Mouse (Mus musculus) adrenal gland, postnatal 14 days (tissue): ENCODE results near the gene Pate4. TPM values are rescaled to one million over a fixed set of nuclear protein-coding genes. Genes with fewer than 3 reads are reported as not detected.
"Not testable (repeated sequence)": the region's sequence is repeated elsewhere in the genome, so short reads cannot be mapped to it uniquely, and the experiment has no call there.

Source experiments
- DNase-seq: peaks from one replicate; pipeline ENCODE4 v3.0.0; 2021; ENCODE audit warnings: mixed read lengths
- long read RNA-seq, 2 experiments: library from polyadenylated mRNA; stranded (forward); transcript quantifications; one replicate each; pipeline ENCODE4 v2.0.0; 2021
- total RNA-seq: library from RNA; stranded (reverse); gene quantifications from 2 replicates; pipeline ENCODE4 v1.2.3, GENCODE M21; 2021

Gene Pate4
- not detected in 2 replicates for total RNA-seq
- long read RNA-seq, experiment 1, result 0 reads
- long read RNA-seq, experiment 2, result 0 reads

GRCm38 (mm10) chr9:35611841-35612240 is at the start of gene Pate4:
Gene Pate4 (minus strand): TSS chr9:35611941.
- DNase-seq, result no peak

GRCm38 (mm10) chr9:35648102-35648501 is 36.4 kb upstream of the Pate4 start, which contains the start of gene Pate3:
Gene Pate3 (minus strand): TSS chr9:35648202.
- no peak for DNase-seq

GRCm38 (mm10) chr9:35632981-35633380 is 21.2 kb upstream of the Pate4 start:
- no peak for DNase-seq

- not testable (repeated sequence) for DNase-seq
These were observed 5.0 kb upstream of the Pate4 start for GRCm38 (mm10) chr9:35616784-35617183.

- no peak for DNase-seq
These were observed 2.3 kb upstream of the Pate4 start for GRCm38 (mm10) chr9:35614005-35614404.

- DNase-seq, result no peak
These were observed 3.9 kb downstream of the Pate4 start for GRCm38 (mm10) chr9:35607647-35608405.

GRCm38 (mm10) chr9:35592903-35593302 is 18.8 kb downstream of the Pate4 start:
- no peak for DNase-seq

- no peak for DNase-seq
These were observed 24.1 kb downstream of the Pate4 start for GRCm38 (mm10) chr9:35587674-35588073.

- peak; percentile 9 for DNase-seq
These were observed 37.3 kb downstream of the Pate4 start for GRCm38 (mm10) chr9:35574416-35574815.

- no peak for DNase-seq
These were observed 41.1 kb downstream of the Pate4 start for GRCm38 (mm10) chr9:35570663-35571062.

- peak; percentile 95 for DNase-seq
These were observed 41.9 kb downstream of the Pate4 start, which contains the start of the genes Pate2 and Hyls1 for GRCm38 (mm10) chr9:35569571-35570534. Gene Pate2 (plus strand): TSS chr9:35570284. Gene Hyls1 (minus strand): TSS chr9:35570398.

GRCm38 (mm10) chr9:35567995-35568394 is 43.7 kb downstream of the Pate4 start:
- no peak for DNase-seq

GRCm38 (mm10) chr9:35564536-35565240 is 47.1 kb downstream of the Pate4 start:
- DNase-seq, result no peak

GRCm38 (mm10) chr9:35561583-35561982 is 50.2 kb downstream of the Pate4 start:
- DNase-seq, result no peak

- no peak for DNase-seq
These were observed 50.7 kb downstream of the Pate4 start for GRCm38 (mm10) chr9:35561076-35561475.

- DNase-seq, result peak; percentile 83
These were observed 52.5 kb downstream of the Pate4 start for GRCm38 (mm10) chr9:35559009-35559890.

- peak; percentile 45 for DNase-seq
These were observed 53.3 kb downstream of the Pate4 start, which contains the start of the genes Ddx25 and Pus3 for GRCm38 (mm10) chr9:35558257-35559008. Gene Ddx25 (minus strand): TSS chr9:35558528. Gene Pus3 (plus strand): TSS chr9:35558595.
